Mouse (Mus musculus) hindbrain, embryonic 15.5 days (tissue): ENCODE measurements at regions not wholly inside any gene's neighbourhood (a gene's known extent, or its start where the extent isn't known, plus 50 kb on each side); places are given as distances from the start of the nearest gene placed in this dataset.
A peak's percentile ranks its signal among the peaks of the same experiment; 100 is the strongest.

ENCODE experiments used
- ATAC-seq: fragments of 200-750 bp; cut with Nextera tagmentation; 2 replicates; pipeline ENCODE4 v1.8.0; 2017; ENCODE audit warnings: low read depth, moderate number of reproducible peaks, moderate TSS enrichment; ENCODE audit not compliant: low FRiP score
- H3K27ac ChIP-seq: fragments of 300-500 bp; sonication (generic); replicated peaks from 2 replicates; pipeline ENCODE4 v1.5.1; 2015; ENCODE audit warnings: mild to moderate bottlenecking, inconsistent platforms
- H3K27me3 ChIP-seq: fragments of 300-500 bp; sonication (generic); 2 replicates; pipeline ENCODE4 v1.6.1; 2015; ENCODE audit warnings: control low read depth, inconsistent platforms
- H3K36me3 ChIP-seq: fragments of 300-500 bp; sonication (generic); 2 replicates; pipeline ENCODE4 v1.6.1; 2015; ENCODE audit warnings: control low read depth, inconsistent platforms
- H3K4me1 ChIP-seq: fragments of 300-500 bp; sonication (generic); replicated peaks from 2 replicates; pipeline ENCODE4 v1.6.1; 2015; ENCODE audit warnings: control low read depth, inconsistent platforms
- H3K4me2 ChIP-seq: fragments of 300-500 bp; sonication (generic); 2 replicates; pipeline ENCODE4 v1.6.1; 2015; ENCODE audit warnings: moderate library complexity, mild to moderate bottlenecking, inconsistent platforms
- H3K4me3 ChIP-seq: fragments of 300-500 bp; sonication (generic); 2 replicates; pipeline ENCODE4 v1.5.1; 2015; ENCODE audit warnings: mild to moderate bottlenecking, inconsistent platforms
- H3K9ac ChIP-seq: fragments of 300-500 bp; sonication (generic); 2 replicates; pipeline ENCODE4 v1.6.1; 2015; ENCODE audit warnings: inconsistent platforms
- H3K9me3 ChIP-seq: fragments of 300-500 bp; sonication (generic); 2 replicates; pipeline ENCODE4 v1.6.1; 2016; ENCODE audit warnings: control low read depth, inconsistent platforms
- WGBS: fragments of 180-500 bp; shearing (Covaris S2); methylation state at CpG from one replicate; pipeline ENCODE4 v1.1.7; 2015; 5-methylcytosine and 5-hydroxymethylcytosine counted together

DNA sequence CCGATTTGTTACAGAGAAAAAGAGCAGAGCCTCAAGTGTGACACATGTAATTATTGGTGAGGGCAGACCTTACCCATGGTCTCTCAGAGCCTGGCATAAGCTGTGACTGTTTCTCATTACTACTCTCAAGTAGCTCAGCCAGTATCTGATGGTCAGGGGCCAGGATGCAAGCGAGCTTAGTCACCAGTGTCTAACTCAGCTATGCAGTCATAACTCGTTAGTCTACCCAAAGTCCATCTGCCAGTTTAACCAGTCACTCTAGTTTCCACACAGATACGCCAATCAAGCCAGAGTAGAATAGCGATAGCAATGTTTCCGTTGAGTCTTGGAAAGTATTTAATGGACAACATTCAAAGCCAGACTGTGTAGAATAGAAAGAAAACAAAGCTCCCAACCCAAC, 354.3 kb upstream of the Map3k7 start:
- Histone ChIP-seq H3K9me3 (no peaks in the 10 kb centered on the region), H3K9ac (no peak overlapping the region), H3K4me3 (no peak overlapping the region), H3K4me2 (no peak overlapping the region), H3K27ac (no peak overlapping the region), H3K4me1 (peaks cover 20% of the 10 kb centered on the region; the same call in 1 of the 2 replicates), H3K27me3 (no peaks in the 10 kb centered on the region), H3K36me3 (no peaks in the 10 kb centered on the region)
- WGBS: 89% methylated on average over 6 of the region's 6 CpGs
- no peak for ATAC-seq

DNA sequence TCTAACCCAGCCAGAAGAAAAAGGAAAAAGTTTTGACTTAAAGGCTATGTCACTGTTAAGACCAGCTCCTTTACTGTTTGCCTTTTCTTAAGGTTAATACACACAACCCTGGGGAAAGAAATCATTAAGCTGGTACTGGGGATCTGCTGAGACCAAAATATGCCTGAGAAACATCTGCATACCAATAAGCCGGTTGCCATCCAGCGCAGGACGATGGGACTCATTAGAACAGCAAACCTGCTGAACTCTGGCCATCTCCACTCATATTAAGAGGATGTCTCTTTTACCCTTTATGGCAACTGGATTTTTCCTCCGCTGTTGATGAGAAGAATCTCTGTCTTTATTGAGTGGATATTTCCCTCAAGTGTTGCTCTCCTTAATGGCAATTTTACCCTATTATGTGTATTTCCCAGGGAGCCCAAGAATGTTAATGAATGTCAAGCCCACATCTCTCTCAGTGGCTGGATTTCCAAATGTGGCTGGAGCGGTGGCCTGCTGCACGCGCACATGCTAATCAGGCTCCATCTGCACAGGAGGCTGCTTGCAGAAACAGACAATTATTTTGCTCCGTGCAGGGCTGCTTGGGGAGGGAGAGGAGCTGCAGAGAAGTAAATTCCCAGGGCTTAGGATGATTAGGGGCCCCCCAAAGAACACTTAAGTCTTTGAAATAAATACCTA, 351.6 kb upstream of the Map3k7 start:
- H3K27ac ChIP-seq: peak overlapping the region; percentile 0; the same call in 1 of the 2 replicates
- 16% methylated on average over 8 of the region's 8 CpGs for WGBS
- H3K27me3 ChIP-seq: no peaks in the 10 kb centered on the region
- no peak overlapping the region for H3K9ac ChIP-seq
- H3K4me1 ChIP-seq: peaks cover 20% of the 10 kb centered on the region; the same call in 1 of the 2 replicates
- ATAC-seq: peak; percentile 65
- H3K9me3 ChIP-seq: no peaks in the 10 kb centered on the region
- no peak overlapping the region for H3K4me3 ChIP-seq
- no peaks in the 10 kb centered on the region for H3K36me3 ChIP-seq
- no peak overlapping the region for H3K4me2 ChIP-seq

DNA sequence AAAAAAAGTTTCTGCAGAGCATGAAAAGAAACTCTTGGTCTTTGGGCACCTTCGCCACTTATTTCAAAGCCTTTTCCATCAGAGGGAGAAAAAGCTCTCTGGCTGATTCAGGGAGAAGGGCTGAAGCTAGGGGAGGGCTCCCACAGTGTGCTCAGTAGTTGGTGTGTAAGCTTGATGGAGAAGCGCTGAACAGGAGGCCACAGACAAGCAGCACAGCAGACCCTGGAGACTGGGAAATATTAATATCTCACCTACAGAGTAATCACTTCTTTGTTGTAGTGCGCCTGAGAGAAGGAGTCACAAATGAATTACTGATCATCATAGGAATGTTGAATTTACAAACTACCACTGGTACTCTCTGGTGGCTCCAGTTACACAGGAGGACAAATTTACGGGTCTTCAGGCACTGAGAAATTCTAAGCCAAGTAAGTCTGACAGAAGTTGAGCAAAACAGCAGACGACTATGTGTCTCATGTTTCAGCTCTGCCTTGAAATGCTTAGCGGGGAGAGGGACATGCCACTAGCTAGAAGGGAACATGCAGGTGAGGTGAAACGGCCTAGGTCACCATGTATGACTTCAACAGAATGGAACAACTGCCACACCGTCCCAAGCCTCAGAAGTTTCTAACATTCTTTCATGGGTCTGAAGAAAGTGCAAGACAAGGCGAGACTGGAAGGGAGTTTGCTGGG, 350.9 kb upstream of the Map3k7 start:
- H3K27me3 ChIP-seq: no peaks in the 10 kb centered on the region
- no peak overlapping the region for H3K4me2 ChIP-seq
- ATAC-seq: 0 out of 2 replicates have a peak, but pooled peaks have one; percentile 55
- 70% methylated on average over 9 of the region's 9 CpGs for WGBS
- H3K27ac ChIP-seq: 0 out of 2 replicates have a peak overlapping the region, but pooled peaks have one; percentile 1
- H3K36me3 ChIP-seq: no peaks in the 10 kb centered on the region
- H3K4me1 ChIP-seq: peaks cover 26% of the 10 kb centered on the region
- H3K9me3 ChIP-seq: no peaks in the 10 kb centered on the region
- no peak overlapping the region for H3K4me3 ChIP-seq
- no peak overlapping the region for H3K9ac ChIP-seq

DNA sequence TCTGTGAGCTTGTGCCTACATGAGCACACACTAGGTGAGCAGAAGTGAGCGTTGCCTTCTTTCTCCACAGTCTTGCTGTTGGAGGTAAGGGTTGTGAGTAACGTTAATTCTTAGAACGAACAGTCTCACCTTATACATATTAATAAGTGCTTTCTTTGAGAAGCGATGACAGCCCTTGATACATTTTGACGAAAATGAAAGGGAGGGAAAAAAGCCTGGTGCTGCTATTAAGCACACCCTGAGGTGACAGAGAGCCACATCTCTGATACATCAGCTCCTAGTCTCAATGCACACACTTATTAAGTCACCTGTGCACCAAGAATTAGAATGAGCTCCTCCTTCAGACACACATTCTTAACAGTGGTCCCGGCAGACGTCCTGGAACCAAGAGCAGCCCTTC, 346.3 kb upstream of the Map3k7 start:
- WGBS: 43% methylated on average over 7 of the region's 7 CpGs
- Histone ChIP-seq H3K27ac (no peak overlapping the region), H3K4me1 (peaks cover 24% of the 10 kb centered on the region), H3K27me3 (no peaks in the 10 kb centered on the region), H3K4me2 (no peak overlapping the region), H3K9ac (no peak overlapping the region), H3K4me3 (no peak overlapping the region), H3K36me3 (no peaks in the 10 kb centered on the region), H3K9me3 (no peaks in the 10 kb centered on the region)
- no peak for ATAC-seq

DNA sequence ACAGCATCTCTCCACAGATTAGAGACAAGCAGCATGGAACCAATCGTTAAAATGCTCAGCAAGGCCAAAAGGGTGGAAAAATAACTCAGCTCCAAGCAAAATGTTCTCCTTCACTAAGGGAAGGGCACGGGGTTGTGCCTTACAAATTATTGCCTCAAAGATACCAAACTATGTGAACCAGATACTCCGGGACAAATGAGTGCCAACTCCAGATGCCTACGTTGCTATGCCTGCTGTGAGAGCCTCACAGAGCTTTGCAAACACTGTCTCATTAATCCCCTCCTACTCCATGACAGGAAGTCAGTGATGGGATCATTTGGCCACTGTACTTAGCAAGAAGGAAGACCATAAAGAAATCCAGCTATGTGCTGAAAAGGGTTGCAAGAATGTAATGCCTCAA, 345.9 kb upstream of the Map3k7 start:
- H3K4me2 ChIP-seq: no peak overlapping the region
- no peak for ATAC-seq
- no peaks in the 10 kb centered on the region for H3K36me3 ChIP-seq
- 39% methylated on average over 4 of the region's 4 CpGs for WGBS
- H3K9me3 ChIP-seq: no peaks in the 10 kb centered on the region
- H3K9ac ChIP-seq: no peak overlapping the region
- H3K4me1 ChIP-seq: peaks cover 19% of the 10 kb centered on the region
- no peaks in the 10 kb centered on the region for H3K27me3 ChIP-seq
- 0 out of 2 replicates have a peak overlapping the region, but pooled peaks have one; percentile 5 for H3K27ac ChIP-seq
- H3K4me3 ChIP-seq: no peak overlapping the region

DNA sequence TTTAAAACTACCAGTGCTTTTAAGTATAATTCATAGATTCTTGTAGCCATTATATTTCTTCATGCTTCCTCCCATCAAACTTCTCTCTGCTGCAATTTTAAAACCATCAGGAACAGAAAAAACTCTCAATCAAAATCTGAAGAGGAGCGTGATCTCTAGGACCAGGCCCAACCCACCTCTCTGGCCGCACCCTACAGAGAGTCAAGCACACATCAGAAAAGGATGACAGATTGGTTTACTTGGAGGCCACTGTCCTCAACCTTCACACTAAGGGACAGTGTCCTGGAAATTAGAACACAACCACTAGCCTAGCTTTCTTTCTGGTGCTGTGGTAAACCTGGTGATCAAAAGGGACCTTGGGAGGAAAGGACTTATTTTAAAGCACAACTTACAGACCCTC, 342.7 kb upstream of the Map3k7 start:
- no peak for ATAC-seq
- H3K4me1 ChIP-seq: peaks cover 13% of the 10 kb centered on the region; the same call in 1 of the 2 replicates
- no peak overlapping the region for H3K27ac ChIP-seq
- no peaks in the 10 kb centered on the region for H3K36me3 ChIP-seq
- H3K4me2 ChIP-seq: no peak overlapping the region
- no peak overlapping the region for H3K9ac ChIP-seq
- no peaks in the 10 kb centered on the region for H3K27me3 ChIP-seq
- no peaks in the 10 kb centered on the region for H3K9me3 ChIP-seq
- 97% methylated on average over 2 of the region's 2 CpGs for WGBS
- no peak overlapping the region for H3K4me3 ChIP-seq

DNA sequence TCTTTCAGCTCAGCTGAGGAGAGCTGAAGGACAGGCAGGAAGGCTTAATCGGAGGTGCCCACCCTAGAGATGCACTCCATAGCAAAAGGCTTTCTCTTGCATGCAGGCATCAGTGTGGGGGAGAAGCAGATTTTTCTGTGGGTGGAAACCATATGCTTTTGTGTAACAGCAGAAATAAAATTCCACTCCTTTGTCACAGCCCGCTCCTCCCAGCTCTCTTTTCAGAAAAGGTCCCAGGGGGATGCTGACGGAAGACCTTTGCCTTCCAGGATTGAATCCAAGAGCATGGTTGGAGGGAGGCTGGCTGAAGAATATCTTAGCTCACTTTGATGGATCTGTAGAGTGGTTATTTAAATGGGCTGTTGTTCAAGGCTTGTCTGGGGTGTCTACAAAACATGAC, 336.8 kb upstream of the Map3k7 start:
- H3K27ac ChIP-seq: no peak overlapping the region

DNA sequence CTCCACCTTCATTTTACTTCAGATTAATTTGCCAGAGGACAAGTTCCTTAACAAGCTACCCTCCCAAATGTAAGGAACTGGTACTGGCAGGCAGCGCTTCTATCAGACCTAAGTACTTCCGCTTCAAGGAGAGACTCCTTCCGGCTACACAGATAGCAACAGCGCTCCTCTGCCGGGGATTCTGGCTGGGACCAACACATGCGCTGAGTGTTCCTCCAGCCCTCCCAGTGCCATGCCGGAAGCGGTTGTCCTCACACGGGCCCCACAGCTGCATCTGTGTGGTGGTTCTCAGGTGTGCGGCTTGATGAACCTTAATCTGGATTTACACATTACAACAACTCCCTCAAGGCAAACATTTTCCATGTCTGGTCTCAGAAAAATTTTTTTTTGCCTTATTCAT, 336.1 kb upstream of the Map3k7 start:
- Histone ChIP-seq H3K36me3 (no peaks in the 10 kb centered on the region), H3K27ac (no peak overlapping the region), H3K4me1 (no peaks in the 10 kb centered on the region), H3K9me3 (no peaks in the 10 kb centered on the region), H3K4me2 (no peak overlapping the region), H3K4me3 (no peak overlapping the region), H3K9ac (no peak overlapping the region), H3K27me3 (no peaks in the 10 kb centered on the region)
- 94% methylated on average over 10 of the region's 10 CpGs for WGBS
- ATAC-seq: no peak

More for the DNA sequence above, 336.8 kb upstream of the Map3k7 start:
- 25% methylated on average over 3 of the region's 3 CpGs for WGBS
- Histone ChIP-seq H3K36me3 (no peaks in the 10 kb centered on the region), H3K4me2 (no peak overlapping the region), H3K4me1 (no peaks in the 10 kb centered on the region), H3K27me3 (no peaks in the 10 kb centered on the region), H3K4me3 (no peak overlapping the region), H3K9ac (no peak overlapping the region), H3K9me3 (no peaks in the 10 kb centered on the region)
- ATAC-seq: no peak

DNA sequence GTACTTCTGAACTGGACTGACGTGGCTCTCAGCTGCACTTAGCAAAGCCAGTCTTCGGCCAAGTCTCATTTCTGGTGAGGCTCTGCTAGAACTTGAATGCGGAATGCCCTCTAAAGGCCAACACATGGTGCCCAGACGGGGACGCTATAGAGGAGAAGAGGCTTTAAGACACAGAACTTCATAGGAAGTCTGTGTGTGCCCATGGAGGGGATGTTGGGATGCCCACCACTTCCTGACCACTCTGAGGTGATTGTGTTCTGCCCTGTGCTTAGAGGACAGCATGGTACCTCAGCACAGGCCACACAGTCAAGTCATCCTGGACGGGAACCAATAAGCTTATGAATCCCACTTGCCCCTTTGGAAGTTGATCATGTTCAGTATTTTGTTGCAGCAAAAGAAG, 325.3 kb upstream of the Map3k7 start:
- WGBS: 95% methylated on average over 6 of the region's 6 CpGs
- no peaks in the 10 kb centered on the region for H3K36me3 ChIP-seq
- H3K4me3 ChIP-seq: no peak overlapping the region
- no peaks in the 10 kb centered on the region for H3K9me3 ChIP-seq
- H3K9ac ChIP-seq: no peak overlapping the region
- no peak overlapping the region for H3K4me2 ChIP-seq
- H3K27ac ChIP-seq: no peak overlapping the region
- no peaks in the 10 kb centered on the region for H3K27me3 ChIP-seq
- peaks cover 9% of the 10 kb centered on the region for H3K4me1 ChIP-seq
- ATAC-seq: no peak

DNA sequence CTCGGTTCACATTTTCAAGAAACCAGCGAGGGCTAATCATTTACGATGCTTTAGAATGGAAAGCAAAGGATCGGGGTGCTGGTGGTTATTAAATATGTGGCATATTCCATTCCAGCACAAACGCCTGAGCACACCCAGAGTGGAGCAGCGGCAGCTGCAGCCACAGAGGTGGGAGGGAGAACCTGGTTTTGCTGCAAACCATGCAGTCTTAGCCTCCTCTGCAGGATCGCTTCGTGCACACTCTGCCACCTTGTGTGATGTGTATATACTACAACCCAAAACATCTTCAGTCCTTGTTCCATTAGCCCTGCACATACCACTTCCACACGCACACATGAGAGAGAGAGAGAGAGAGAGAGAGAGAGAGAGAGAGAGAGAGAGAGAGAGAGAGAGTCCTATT, 321.7 kb upstream of the Map3k7 start:
- peaks cover 9% of the 10 kb centered on the region for H3K4me1 ChIP-seq
- H3K27ac ChIP-seq: peak overlapping the region; percentile 70
- no peaks in the 10 kb centered on the region for H3K36me3 ChIP-seq
- ATAC-seq: peak; percentile 94
- peak overlapping the region; percentile 28 for H3K4me2 ChIP-seq
- no peak overlapping the region for H3K4me3 ChIP-seq
- 30% methylated on average over 9 of the region's 9 CpGs for WGBS
- H3K9ac ChIP-seq: no peak overlapping the region
- no peaks in the 10 kb centered on the region for H3K27me3 ChIP-seq
- H3K9me3 ChIP-seq: no peaks in the 10 kb centered on the region

DNA sequence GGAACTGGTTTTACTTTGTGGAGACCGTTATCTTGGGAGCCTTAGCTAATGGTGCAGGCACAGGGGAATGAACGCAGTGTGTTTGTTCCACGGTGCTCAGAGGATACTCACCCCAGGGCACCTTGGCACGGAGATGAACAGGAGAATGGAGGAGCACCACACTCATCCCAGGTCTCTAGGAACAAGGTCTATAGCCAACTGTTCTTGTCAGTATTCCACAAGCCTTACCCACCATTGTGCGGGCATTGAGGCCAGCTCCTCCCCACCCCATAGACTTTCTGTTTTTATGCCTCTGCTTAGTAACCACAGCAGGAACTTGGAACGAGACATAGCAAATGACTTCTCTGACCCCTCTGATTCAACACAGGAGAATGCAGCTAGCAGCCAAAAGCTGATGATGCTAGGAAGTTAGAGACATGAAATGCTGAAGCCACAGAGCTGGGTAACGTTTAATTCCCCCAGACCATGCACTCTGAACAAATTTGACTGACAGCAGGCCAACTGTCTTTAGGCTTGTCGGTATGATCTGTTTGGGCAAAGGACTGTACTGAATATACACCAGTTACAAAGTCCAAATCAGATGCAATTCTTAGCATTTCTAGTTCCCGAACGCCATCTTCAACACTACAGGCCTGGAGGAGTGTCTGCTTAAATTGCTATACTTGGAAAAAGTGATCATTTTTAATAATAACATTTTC, 321.2 kb upstream of the Map3k7 start:
- peak overlapping the region; percentile 28 for H3K4me2 ChIP-seq
- peak; percentile 50 for ATAC-seq
- H3K36me3 ChIP-seq: no peaks in the 10 kb centered on the region
- no peak overlapping the region for H3K4me3 ChIP-seq
- peaks cover 9% of the 10 kb centered on the region for H3K4me1 ChIP-seq
- H3K9ac ChIP-seq: no peak overlapping the region
- H3K27ac ChIP-seq: peak overlapping the region; percentile 70
- no peaks in the 10 kb centered on the region for H3K9me3 ChIP-seq
- H3K27me3 ChIP-seq: no peaks in the 10 kb centered on the region
- 43% methylated on average over 10 of the region's 10 CpGs for WGBS
